Mouse (Mus musculus): ENCODE measurements around the gene Slc38a6. TPM values are rescaled to one million over a fixed set of nuclear protein-coding genes. Genes with fewer than 3 reads are reported as not detected.

Slc38a6 gene
- polyA plus RNA-seq, 1 experiment from 2014 or later: 9.5 TPM

DNA sequence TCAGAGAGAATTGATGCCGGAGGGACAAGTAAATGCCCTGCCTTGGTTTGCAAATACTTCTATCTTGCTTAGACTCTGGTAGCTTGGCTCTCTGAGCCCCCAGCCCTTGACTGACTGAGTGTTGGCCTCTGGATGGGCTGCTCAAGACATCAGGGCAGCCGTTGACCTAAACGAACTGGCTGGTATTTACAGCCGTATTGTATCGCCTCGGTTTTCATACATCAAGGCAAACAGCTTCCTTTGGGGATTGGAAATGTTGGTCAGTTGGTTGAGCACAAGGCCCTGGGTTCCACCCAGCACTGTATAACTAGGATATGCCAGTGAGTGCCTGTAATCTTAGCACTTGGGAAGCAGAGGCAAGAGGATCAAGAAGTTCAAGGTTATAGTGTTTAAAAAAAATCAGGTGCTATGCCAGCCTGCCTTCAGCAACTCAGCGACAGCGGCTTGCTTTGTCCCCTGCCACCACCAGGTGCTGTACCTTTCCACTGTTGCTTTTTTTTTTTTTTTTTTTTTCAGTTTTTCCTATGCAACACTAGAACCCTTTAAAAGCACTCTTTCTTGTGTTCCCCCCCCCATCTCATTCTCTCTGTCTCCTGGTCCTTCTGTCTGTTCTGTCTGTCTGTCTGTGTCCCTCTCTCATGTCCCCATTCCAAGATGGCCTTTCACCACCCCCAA, 94.2 kb downstream of the Slc38a6 start:
- ATAC-seq (replicated peaks; ENCODE audit: low FRiP score): no peak
- 63% methylated on average over 8 of the region's 8 CpGs for WGBS
- no peaks in the 10 kb centered on the region for H3K27me3 ChIP-seq
- no peak overlapping the region for H3K9ac ChIP-seq
- H3K4me2 ChIP-seq: no peak overlapping the region
- no peaks in the 10 kb centered on the region for H3K9me3 ChIP-seq (replicated peaks)
- no peak overlapping the region for H3K27ac ChIP-seq
- H3K4me1 ChIP-seq: peaks cover 24% of the 10 kb centered on the region
- no peaks in the 10 kb centered on the region for H3K36me3 ChIP-seq
- no peak overlapping the region for H3K4me3 ChIP-seq (replicated peaks)

DNA sequence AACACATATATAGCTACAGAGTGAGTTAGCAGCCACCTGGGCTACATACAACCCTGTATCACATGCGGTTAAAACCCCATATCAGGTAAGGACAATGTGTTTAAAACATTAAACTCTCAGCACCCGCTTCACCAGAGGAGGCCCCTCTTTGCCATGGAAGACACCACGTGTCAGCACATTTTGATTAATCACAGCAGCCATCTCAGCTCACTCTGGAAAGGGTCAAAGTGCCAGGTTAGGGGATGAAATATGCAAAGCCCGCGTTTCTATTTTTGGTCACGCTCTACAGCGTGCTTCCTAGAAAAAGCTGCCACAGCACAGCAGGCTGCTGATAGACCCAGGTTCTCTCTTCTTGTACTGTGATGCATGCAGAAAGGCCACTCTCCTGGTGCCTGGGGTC, 94.9 kb downstream of the Slc38a6 start:
- ATAC-seq (replicated peaks; ENCODE audit: low FRiP score): no peak
- no peak overlapping the region for H3K4me2 ChIP-seq

DNA sequence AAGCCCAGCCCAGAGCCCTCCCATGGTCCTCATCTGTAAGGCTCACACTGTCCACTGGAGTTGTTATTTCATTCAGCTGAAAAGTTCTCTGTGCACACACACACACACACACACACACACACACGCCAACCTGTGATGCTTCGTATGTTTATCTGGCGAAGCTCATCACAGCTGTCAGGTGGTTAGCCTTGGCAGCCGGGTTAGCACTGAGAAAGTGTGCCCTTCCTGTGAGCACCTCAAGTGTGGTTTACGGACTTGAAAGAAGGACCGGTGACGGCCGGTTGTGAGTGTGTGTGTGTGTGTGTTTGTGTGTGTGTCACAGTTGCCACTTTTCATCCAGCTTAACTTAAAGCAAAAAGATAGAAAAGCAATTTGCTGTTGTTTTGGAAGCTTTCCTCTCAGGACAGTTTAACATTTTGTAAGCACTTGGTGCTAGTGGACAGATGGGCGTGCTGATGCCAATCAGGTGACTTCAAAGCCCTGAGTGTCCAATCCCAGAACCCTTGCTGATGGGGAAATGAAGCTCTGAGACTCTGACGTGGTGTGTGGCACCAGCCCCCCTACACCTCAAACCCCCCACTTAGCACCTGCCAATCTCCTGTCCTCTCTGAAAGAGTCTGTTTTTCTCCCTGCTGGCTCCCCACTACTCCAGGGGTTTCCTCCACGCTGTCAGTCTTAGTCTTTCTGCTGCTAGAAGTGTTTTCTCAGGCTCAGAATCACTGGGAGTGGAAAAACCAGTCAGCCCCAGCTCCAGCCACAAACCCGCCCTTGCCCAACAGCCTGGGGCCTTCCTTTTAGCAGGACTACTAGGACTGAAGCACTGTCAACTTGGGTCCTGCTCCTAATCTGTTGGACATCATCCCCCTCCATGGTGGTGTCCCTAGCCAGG, 96.0 kb downstream of the Slc38a6 start:
- no peaks in the 10 kb centered on the region for H3K36me3 ChIP-seq
- H3K9me3 ChIP-seq (replicated peaks): no peaks in the 10 kb centered on the region
- H3K4me2 ChIP-seq: no peak overlapping the region
- peaks cover 24% of the 10 kb centered on the region for H3K4me1 ChIP-seq
- H3K9ac ChIP-seq: no peak overlapping the region
- 75% methylated on average over 12 of the region's 12 CpGs for WGBS
- peak overlapping the region; percentile 76 for H3K27ac ChIP-seq
- no peak overlapping the region for H3K4me3 ChIP-seq (replicated peaks)
- ATAC-seq (replicated peaks; ENCODE audit: low FRiP score): peak; percentile 43; the same call in 1 of the 2 replicates
- no peaks in the 10 kb centered on the region for H3K27me3 ChIP-seq

More for the DNA sequence above, 94.9 kb downstream of the Slc38a6 start:
- H3K27me3 ChIP-seq: no peaks in the 10 kb centered on the region
- no peaks in the 10 kb centered on the region for H3K36me3 ChIP-seq
- H3K9ac ChIP-seq: no peak overlapping the region
- H3K4me1 ChIP-seq: peaks cover 24% of the 10 kb centered on the region
- H3K9me3 ChIP-seq (replicated peaks): no peaks in the 10 kb centered on the region
- H3K4me3 ChIP-seq (replicated peaks): no peak overlapping the region
- H3K27ac ChIP-seq: no peak overlapping the region
- WGBS: 58% methylated on average over 7 of the region's 7 CpGs

DNA sequence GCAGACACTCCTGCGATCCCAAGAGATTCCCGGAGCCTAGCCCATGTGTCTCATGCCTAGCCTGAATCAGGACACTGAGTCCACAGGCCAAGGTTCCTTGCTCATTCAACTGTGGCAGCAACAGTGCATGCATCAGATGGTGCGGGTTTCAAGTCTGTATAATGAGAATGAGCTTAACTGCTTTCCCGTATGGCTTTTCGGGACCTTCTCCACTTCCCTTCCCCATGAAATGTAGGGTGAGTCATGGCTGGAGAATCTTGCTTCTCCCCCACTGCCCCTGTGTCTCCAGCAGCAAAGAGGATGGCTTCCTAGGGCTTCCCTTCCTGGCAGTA, 96.6 kb downstream of the Slc38a6 start:
- H3K27me3 ChIP-seq: no peaks in the 10 kb centered on the region
- 50% methylated on average over 5 of the region's 5 CpGs for WGBS
- H3K27ac ChIP-seq: peak overlapping the region; percentile 76

DNA sequence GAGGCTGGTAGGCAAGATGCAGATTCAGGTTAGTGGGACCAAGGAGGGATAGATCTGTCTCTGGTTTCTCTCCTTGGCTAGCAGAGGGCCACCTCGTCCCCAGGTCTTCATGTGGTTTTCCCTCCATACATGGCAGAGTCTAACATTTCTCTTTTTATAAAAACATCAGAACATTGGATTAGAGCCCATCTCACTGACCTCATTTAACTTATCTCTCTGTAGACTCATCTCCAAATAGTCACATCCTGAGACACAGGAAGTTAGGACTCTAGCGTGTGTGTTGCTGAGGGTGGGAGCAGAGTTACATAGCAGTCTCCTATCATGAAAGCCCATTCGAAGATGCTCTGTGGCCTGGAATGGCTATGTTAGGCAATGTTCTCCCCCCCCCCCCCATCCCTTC, 97.3 kb downstream of the Slc38a6 start:
- Histone ChIP-seq H3K27me3 (no peaks in the 10 kb centered on the region), H3K4me2 (no peak overlapping the region), H3K36me3 (no peaks in the 10 kb centered on the region), H3K9ac (no peak overlapping the region), H3K4me3 (replicated peaks) (no peak overlapping the region), H3K27ac (peak overlapping the region; percentile 76), H3K4me1 (peaks cover 24% of the 10 kb centered on the region), H3K9me3 (replicated peaks) (no peaks in the 10 kb centered on the region)
- no peak for ATAC-seq (replicated peaks; ENCODE audit: low FRiP score)
- 73% methylated on average over 3 of the region's 3 CpGs for WGBS

More for the DNA sequence above, 96.6 kb downstream of the Slc38a6 start:
- no peaks in the 10 kb centered on the region for H3K9me3 ChIP-seq (replicated peaks)
- peaks cover 24% of the 10 kb centered on the region for H3K4me1 ChIP-seq
- H3K4me2 ChIP-seq: 0 out of 2 replicates have a peak overlapping the region, but pooled peaks have one; percentile 1
- ATAC-seq (replicated peaks; ENCODE audit: low FRiP score): peak; percentile 66
- H3K36me3 ChIP-seq: no peaks in the 10 kb centered on the region
- H3K4me3 ChIP-seq (replicated peaks): no peak overlapping the region
- H3K9ac ChIP-seq: no peak overlapping the region

DNA sequence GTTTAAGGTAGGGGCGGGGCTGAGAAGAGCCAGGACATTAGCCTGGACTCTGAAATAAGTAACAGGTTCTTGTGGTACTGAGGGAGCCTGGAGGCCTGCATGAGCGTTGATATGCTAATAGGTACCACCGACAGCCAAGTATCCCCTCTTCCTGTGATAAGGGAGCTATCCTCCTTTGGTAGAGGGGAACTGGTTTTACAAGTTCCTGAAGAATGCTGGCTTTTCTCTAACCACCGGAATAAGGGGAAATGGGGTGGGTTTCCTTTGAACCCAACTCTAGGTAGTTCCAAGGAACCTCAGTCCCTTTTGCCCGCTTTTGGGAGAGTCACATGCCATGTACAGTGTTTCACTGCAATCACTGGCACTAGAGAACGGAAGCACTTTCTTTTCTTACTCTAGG, 98.2 kb downstream of the Slc38a6 start:
- Histone ChIP-seq H3K4me3 (replicated peaks) (no peak overlapping the region), H3K27ac (no peak overlapping the region), H3K9ac (no peak overlapping the region), H3K27me3 (no peaks in the 10 kb centered on the region), H3K4me2 (no peak overlapping the region), H3K36me3 (no peaks in the 10 kb centered on the region), H3K9me3 (replicated peaks) (no peaks in the 10 kb centered on the region), H3K4me1 (peaks cover 24% of the 10 kb centered on the region)
- no peak for ATAC-seq (replicated peaks; ENCODE audit: low FRiP score)
- WGBS: 49% methylated on average over 6 of the region's 6 CpGs

DNA sequence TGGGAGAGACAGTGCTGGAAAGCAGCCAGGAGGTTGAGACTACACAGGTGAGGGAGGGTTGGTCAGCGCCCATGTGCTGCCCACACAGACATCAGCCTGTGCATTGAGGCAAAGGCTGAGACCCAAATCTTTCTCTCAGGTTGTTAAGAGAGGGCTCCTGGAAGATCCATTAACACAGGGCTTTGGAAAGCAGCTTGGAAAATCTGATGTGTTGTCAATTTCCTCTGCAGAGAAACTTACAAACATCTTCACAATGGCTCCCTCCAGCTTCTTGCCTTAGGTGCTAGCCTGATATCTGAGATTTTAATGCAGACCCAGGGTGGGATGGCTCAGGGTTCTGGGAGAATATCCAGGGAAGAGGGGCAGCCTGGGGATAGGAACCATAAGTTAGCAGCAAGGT, 105.9 kb downstream of the Slc38a6 start:
- no peaks in the 10 kb centered on the region for H3K9me3 ChIP-seq (replicated peaks)
- ATAC-seq (replicated peaks; ENCODE audit: low FRiP score): no peak
- no peak overlapping the region for H3K4me3 ChIP-seq (replicated peaks)
- no peak overlapping the region for H3K4me2 ChIP-seq
- H3K9ac ChIP-seq: no peak overlapping the region
- no peaks in the 10 kb centered on the region for H3K27me3 ChIP-seq
- H3K4me1 ChIP-seq: peaks cover 19% of the 10 kb centered on the region
- H3K36me3 ChIP-seq: no peaks in the 10 kb centered on the region
- WGBS: 93% methylated on average over 1 of the region's 1 CpGs
- H3K27ac ChIP-seq: no peak overlapping the region

DNA sequence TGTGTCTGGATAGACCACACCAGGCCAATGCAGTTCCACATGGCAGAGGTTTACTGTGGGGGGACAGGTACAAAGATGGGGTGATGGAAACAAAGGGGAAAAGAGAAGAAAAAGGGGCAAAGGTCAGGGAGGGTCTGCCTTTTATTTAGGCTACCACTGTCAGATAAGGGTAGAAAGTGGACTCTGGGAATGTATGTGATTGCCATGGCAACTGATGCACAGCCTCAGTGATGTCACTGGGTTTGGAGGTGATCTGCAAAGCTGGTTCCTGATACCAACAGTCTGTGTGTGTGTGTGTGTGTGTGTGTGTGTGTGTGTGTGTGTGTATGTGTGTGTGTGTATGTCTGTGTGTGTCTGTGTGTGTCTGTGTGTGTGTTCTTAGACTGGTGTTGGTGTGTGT, 106.4 kb downstream of the Slc38a6 start:
- no peaks in the 10 kb centered on the region for H3K9me3 ChIP-seq (replicated peaks)
- no peak overlapping the region for H3K27ac ChIP-seq
- no peaks in the 10 kb centered on the region for H3K27me3 ChIP-seq
- H3K4me2 ChIP-seq: no peak overlapping the region
- no peak overlapping the region for H3K4me3 ChIP-seq (replicated peaks)
- no peak overlapping the region for H3K9ac ChIP-seq
- peaks cover 19% of the 10 kb centered on the region for H3K4me1 ChIP-seq
- ATAC-seq (replicated peaks; ENCODE audit: low FRiP score): no peak
- no peaks in the 10 kb centered on the region for H3K36me3 ChIP-seq

DNA sequence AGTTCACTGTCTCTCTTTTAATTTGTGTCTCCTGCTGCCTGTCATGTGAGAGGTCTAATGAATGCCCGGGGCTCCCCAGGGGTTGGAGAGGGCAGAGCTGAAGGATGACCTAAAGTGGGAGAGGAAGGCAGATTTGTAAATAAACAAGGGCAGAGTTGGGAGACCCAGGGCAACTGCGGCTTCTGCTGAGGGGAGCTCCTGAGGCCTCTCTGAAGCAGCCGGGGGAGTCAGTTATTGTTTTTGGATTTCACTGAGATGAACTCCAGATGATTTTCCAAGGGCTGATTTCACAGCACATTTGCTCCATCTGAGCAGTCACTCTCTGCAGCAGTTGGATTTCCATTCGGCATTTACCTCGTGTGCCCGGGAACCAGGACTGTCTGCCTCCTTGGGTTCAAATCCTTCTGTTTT, 107.3 kb downstream of the Slc38a6 start:
- Histone ChIP-seq H3K9me3 (replicated peaks) (no peaks in the 10 kb centered on the region), H3K27ac (no peak overlapping the region; the same call in 1 of the 2 replicates), H3K4me3 (replicated peaks) (no peak overlapping the region), H3K9ac (no peak overlapping the region), H3K4me2 (no peak overlapping the region), H3K36me3 (no peaks in the 10 kb centered on the region), H3K4me1 (peaks cover 19% of the 10 kb centered on the region), H3K27me3 (no peaks in the 10 kb centered on the region)
- 12% methylated on average over 6 of the region's 6 CpGs for WGBS
- no peak for ATAC-seq (replicated peaks; ENCODE audit: low FRiP score)

DNA sequence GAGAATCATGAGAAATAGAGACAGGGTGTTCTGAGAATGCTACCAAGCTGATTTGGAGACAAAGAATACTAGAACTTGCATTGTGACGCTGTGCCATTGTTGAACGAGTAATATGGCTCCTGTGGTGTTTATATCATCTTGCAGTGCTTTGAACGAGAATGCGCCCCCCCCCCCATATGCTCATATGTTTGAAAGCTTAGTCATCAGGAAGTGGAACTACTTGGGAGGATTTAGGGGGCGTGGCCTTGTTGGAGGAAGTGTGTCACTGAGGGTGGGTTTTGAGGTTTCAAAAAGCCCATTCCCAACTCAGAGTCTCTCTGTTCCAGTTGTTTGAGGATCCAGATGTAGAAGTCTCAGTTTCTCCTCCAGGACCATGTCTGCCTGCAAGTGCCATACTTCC, 108.0 kb downstream of the Slc38a6 start:
- no peak overlapping the region for H3K4me3 ChIP-seq (replicated peaks)
- 89% methylated on average over 5 of the region's 5 CpGs for WGBS
- no peak overlapping the region for H3K27ac ChIP-seq
- peaks cover 19% of the 10 kb centered on the region for H3K4me1 ChIP-seq
- no peaks in the 10 kb centered on the region for H3K36me3 ChIP-seq
- H3K27me3 ChIP-seq: no peaks in the 10 kb centered on the region
- no peak for ATAC-seq (replicated peaks; ENCODE audit: low FRiP score)
- H3K9me3 ChIP-seq (replicated peaks): no peaks in the 10 kb centered on the region
- no peak overlapping the region for H3K4me2 ChIP-seq
- no peak overlapping the region for H3K9ac ChIP-seq

DNA sequence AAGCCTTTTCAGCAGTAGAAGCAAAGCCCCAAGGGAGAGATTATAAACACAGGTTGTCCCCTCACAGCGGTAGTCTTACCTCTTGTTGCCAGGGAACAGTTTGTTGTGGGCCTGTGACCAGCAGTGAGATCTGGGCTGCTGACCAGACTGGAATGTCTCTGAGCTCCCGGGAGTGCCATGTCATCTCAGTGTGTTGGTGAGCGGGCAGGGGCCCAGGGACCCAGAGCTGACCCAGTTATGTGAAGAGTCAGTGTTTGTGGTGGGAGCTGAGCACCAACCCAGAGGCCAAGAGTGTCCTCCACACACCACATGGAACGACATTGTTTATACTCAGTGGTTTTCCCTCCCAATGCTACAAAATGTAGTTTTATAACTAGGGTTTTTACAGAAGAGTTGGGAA, 112.8 kb downstream of the Slc38a6 start:
- ATAC-seq (replicated peaks; ENCODE audit: low FRiP score): no peak
- no peak overlapping the region for H3K4me2 ChIP-seq

DNA sequence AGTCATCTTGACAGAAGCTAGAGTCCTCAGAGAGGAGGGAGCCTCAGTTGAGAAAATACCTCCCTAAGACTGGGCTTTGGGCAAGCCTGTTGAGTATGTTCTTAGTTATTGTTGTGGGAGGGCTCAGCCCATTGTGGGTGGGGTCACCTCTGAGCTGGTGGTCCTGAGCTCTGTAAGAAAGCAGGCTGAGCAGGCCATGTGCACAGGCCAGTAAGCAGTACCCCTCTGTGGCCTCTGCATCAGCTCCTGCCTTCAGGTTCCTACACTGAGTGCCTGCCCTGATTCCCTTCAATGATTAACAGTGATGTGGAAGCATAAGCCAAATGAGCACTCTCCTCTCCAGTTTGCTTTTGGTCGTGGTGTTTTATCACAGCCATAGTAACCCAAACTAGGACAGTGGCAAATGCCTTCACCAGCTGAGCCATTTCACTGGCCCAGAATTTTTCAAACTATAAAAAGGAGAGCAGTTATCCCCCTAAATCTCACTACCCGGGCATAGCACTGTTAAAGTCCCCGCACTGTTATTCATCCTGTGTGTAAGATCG, 114.0 kb downstream of the Slc38a6 start:
- Histone ChIP-seq H3K36me3 (no peaks in the 10 kb centered on the region), H3K27me3 (no peaks in the 10 kb centered on the region), H3K4me1 (peaks cover 19% of the 10 kb centered on the region), H3K9me3 (replicated peaks) (no peaks in the 10 kb centered on the region), H3K4me2 (no peak overlapping the region), H3K4me3 (replicated peaks) (no peak overlapping the region), H3K27ac (no peak overlapping the region), H3K9ac (no peak overlapping the region)
- WGBS: 67% methylated on average over 4 of the region's 4 CpGs
- ATAC-seq (replicated peaks; ENCODE audit: low FRiP score): peak; percentile 40; the same call in 1 of the 2 replicates

More for the DNA sequence above, 112.8 kb downstream of the Slc38a6 start:
- 47% methylated on average over 4 of the region's 4 CpGs for WGBS
- H3K4me3 ChIP-seq (replicated peaks): no peak overlapping the region
- H3K27me3 ChIP-seq: no peaks in the 10 kb centered on the region
- peaks cover 9% of the 10 kb centered on the region for H3K4me1 ChIP-seq
- H3K36me3 ChIP-seq: no peaks in the 10 kb centered on the region
- H3K9ac ChIP-seq: no peak overlapping the region
- no peak overlapping the region for H3K27ac ChIP-seq
- H3K9me3 ChIP-seq (replicated peaks): no peaks in the 10 kb centered on the region

Data from kidney, embryonic 15.5 days (tissue).